Mouse (Mus musculus) cerebral cortex, adult 2 months (tissue): ENCODE data around the gene Efna2.

Source experiments
- WGBS: fragments of 180-500 bp; shearing (Covaris S2); methylation state at CpG from one replicate; pipeline ENCODE4 v1.1.7; 2018; 5-methylcytosine and 5-hydroxymethylcytosine counted together

Gene Efna2

GRCm38 (mm10) chr10:80227877-80228775 is 48.8 kb downstream of the Efna2 start:
- WGBS: 21% methylated on average over 15 of the region's 15 CpGs

DNA sequence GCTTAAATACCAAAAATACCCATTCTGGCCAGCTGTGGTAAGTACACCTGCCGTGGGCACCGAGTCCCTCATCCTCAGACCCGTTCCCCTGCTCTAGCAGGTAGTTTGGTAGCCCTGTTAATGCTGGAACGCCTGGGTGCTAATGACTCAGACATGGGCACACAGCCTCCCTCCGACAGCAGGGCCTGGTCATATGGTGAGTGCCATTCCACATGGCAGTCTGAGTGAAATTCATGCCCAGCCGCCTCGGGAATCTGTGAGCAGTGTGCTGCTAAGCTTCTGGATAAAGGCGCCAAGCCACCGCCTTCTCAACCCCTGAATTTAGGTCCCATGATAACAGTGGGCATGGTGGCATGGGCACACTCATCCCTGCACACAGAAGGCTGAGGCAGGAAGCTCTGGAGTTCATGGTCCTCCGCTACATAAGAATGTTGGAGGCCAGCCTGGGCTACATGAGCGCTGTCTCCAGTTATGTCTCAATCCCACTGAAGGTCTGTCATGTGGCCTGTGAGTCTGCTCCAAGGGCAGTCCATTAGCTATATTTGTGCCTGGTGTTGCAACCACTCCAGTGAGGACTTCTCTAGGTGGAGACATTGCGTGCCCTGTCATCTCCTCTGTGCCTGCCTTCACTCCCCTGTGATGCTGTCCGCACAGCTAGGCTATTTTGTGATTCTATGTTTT is 57.0 kb downstream of the Efna2 start:
- WGBS: 81% methylated on average over 13 of the region's 13 CpGs

DNA sequence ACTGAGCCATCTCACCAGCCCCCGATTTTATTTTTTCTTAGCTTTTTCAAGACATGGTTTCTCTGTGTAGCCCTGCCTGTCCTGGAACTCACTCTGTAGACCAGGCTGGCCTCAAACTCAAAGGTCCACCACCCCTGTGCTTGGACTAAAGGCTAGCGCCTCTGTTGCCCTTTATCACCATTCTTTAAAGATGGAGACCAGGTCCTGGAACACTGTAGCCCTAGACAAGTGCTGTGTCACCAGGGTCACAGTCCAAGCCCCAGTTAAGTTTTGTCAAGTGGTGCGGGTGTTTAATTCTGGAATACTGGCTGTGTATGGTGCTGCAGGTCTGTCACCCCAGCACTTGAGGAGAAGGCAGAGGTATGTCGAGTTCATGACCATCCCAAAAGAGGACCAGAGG is 57.7 kb downstream of the Efna2 start:
- 93% methylated on average over 4 of the region's 4 CpGs for WGBS

DNA sequence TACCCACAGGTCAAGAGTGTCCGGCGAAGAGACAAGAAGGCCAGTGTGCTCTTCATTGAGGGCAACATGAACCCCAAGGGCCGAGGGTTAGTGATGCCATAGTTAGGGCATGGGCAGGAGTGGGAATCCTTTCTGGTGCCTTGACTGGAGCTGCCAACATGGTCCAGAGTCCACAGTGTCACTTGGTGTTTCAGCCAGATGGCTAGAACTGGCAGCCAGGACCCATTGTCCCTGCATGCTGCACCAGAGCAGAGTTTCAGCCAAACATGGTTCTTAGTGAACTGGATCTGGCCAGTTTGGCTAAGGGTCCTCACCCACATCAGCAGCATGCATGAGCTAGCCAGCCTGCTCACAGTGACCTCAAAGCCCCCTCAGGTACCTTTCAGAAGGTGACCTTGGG is 59.0 kb downstream of the Efna2 start:
- WGBS: 91% methylated on average over 3 of the region's 3 CpGs
